Mouse (Mus musculus) thymus, adult 2 months (tissue): ENCODE measurements at regions not wholly inside any gene's neighbourhood (a gene's known extent, or its start where the extent isn't known, plus 50 kb on each side); places are given as distances from the start of the nearest gene placed in this dataset.

ENCODE experiments used
- CTCF ChIP-seq: fragments of 200-500 bp; IDR thresholded peaks from 2 replicates; pipeline ENCODE4 v1.5.1; 2012; ENCODE audit warnings: mild to moderate bottlenecking, control low read depth, low read length, moderate library complexity, borderline replicate concordance; ENCODE audit not compliant: control insufficient read depth, poor library complexity, insufficient read depth; ENCODE audit errors: extremely low read depth
- POLR2A ChIP-seq: fragments of 200-500 bp; IDR thresholded peaks from 2 replicates; pipeline ENCODE4 v1.6.1; 2012; ENCODE audit warnings: mild to moderate bottlenecking, low read length, control low read depth, moderate library complexity; ENCODE audit not compliant: control insufficient read depth, poor library complexity, insufficient read depth; ENCODE audit errors: extremely low read depth

- TF ChIP-seq CTCF (no peak), POLR2A (no peak)
Observed at GRCm38 (mm10) chr14:25063090-25063489, 395.9 kb upstream of the Zmiz1 start.
